In the genomic region with DNA sequence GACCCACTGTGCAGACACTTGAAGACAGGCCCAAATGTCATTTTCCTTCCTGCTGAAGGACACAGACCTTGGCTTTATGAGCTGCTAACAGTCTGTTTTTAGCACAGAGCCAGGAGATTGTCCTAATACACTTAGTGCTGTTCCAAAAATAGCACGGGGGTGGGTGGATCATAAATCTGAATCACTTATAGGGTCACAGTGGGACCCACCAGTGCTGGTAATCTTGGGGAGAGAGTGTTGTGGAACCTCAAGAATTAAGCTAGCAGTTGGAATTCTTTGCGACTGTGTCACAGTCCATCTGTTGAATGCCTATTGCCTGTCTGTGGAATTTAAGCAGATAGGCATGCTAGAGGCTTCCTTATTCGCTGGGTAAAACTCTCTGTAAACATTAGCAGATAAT, we compare ENCODE assay signal across 8 mouse cellular contexts. TPM values are rescaled to one million over a fixed set of nuclear protein-coding genes. Genes with fewer than 3 reads are reported as not detected.
DNase-seq lines count a peak whose midpoint lies in the region; ATAC-seq and TF ChIP-seq lines count a peak whose summit lies in the region.
"Had no signal": no experiment of that assay in that cellular context is flagged by ENCODE, and none has a peak within 500 bp of the region (broad histone marks: within the 10 kb centered on the region; RNA-seq: fewer than 3 reads in every experiment).

No protein-coding gene starts in this region.

- no peak overlapping the region for H3K4me2 ChIP-seq in liver, embryonic 12.5 days
- no peak overlapping the region for H3K4me2 ChIP-seq in liver, embryonic 11.5 days
- H3K4me2 ChIP-seq in embryonic facial prominence, embryonic 15.5 days (replicated peaks): no peak overlapping the region
- peak overlapping the region; percentile 88 for H3K4me2 ChIP-seq in myocyte (ENCODE audit: low read depth)
- no peak overlapping the region for H3K4me2 ChIP-seq in midbrain, embryonic 15.5 days
- H3K4me2 ChIP-seq: hindbrain, embryonic 13.5 days had no signal

- ATAC-seq in liver, embryonic 12.5 days: 0 out of 2 replicates have a peak, but pooled peaks have one; percentile 13
- ATAC-seq in liver, embryonic 11.5 days (replicated peaks; ENCODE audit: low FRiP score): no peak; the same call in 1 of the 2 replicates
- ATAC-seq in embryonic facial prominence, embryonic 15.5 days (ENCODE audit: insufficient number of reproducible peaks, low FRiP score, low TSS enrichment, low read depth): no peak
- ATAC-seq in midbrain, embryonic 15.5 days (replicated peaks): no peak

- no peaks in the 10 kb centered on the region for H3K36me3 ChIP-seq in liver, embryonic 12.5 days
- no peaks in the 10 kb centered on the region for H3K36me3 ChIP-seq in liver, embryonic 11.5 days (ENCODE audit: control insufficient read depth, insufficient read depth, low read length)
- no peaks in the 10 kb centered on the region for H3K36me3 ChIP-seq in embryonic facial prominence, embryonic 15.5 days
- no peaks in the 10 kb centered on the region for H3K36me3 ChIP-seq in myocyte (ENCODE audit: control insufficient read depth, insufficient read depth)
- H3K36me3 ChIP-seq in midbrain, embryonic 15.5 days (replicated peaks): no peaks in the 10 kb centered on the region
- H3K36me3 ChIP-seq: hindbrain, embryonic 13.5 days had no signal

- no peak for TF ChIP-seq POLR2A in myocyte (IDR thresholded peaks at IDR 0.05; ENCODE audit: insufficient read length, low read depth)

- H3K4me3 ChIP-seq in liver, embryonic 12.5 days: no peak overlapping the region
- H3K4me3 ChIP-seq in liver, embryonic 11.5 days (ENCODE audit: low read depth, low read length): no peak overlapping the region
- H3K4me3 ChIP-seq in embryonic facial prominence, embryonic 15.5 days (replicated peaks): no peak overlapping the region
- H3K4me3 ChIP-seq in myocyte: no peak overlapping the region
- H3K4me3 ChIP-seq in midbrain, embryonic 15.5 days: no peak overlapping the region
- H3K4me3 ChIP-seq: hindbrain, embryonic 13.5 days had no signal

- H3K4me1 ChIP-seq in liver, embryonic 12.5 days: peaks cover 46% of the 10 kb centered on the region
- peaks cover 23% of the 10 kb centered on the region for H3K4me1 ChIP-seq in liver, embryonic 11.5 days (replicated peaks; ENCODE audit: control insufficient read depth, insufficient read depth, low read length)
- H3K4me1 ChIP-seq in embryonic facial prominence, embryonic 15.5 days: peaks cover 75% of the 10 kb centered on the region
- H3K4me1 ChIP-seq in midbrain, embryonic 15.5 days: peaks cover 20% of the 10 kb centered on the region

- no peak overlapping the region for H3ac ChIP-seq in myocyte (ENCODE audit: control insufficient read depth, insufficient read length)

- no peaks in the 10 kb centered on the region for H3K27me3 ChIP-seq in liver, embryonic 12.5 days (replicated peaks)
- H3K27me3 ChIP-seq in liver, embryonic 11.5 days (replicated peaks; ENCODE audit: control insufficient read depth, insufficient read depth, low read length): no peaks in the 10 kb centered on the region
- no peaks in the 10 kb centered on the region for H3K27me3 ChIP-seq in embryonic facial prominence, embryonic 15.5 days
- no peaks in the 10 kb centered on the region for H3K27me3 ChIP-seq in myocyte (ENCODE audit: control insufficient read depth, insufficient read depth, insufficient read length)
- H3K27me3 ChIP-seq in midbrain, embryonic 15.5 days (replicated peaks): no peaks in the 10 kb centered on the region
- H3K27me3 ChIP-seq: hindbrain, embryonic 13.5 days had no signal

- no peak for DNase-seq in liver, embryonic 11.5 days (ENCODE audit: low spot score)
- peak; percentile 57 for DNase-seq in heart, postnatal 4 days
- no peak for DNase-seq in yolk sac, embryonic 10.5 days (ENCODE audit: low spot score)

- no peaks in the 10 kb centered on the region for H3K9me3 ChIP-seq in liver, embryonic 12.5 days (replicated peaks)
- H3K9me3 ChIP-seq in liver, embryonic 11.5 days (ENCODE audit: control insufficient read depth, low read length): no peaks in the 10 kb centered on the region
- H3K9me3 ChIP-seq in embryonic facial prominence, embryonic 15.5 days (replicated peaks): no peaks in the 10 kb centered on the region
- no peaks in the 10 kb centered on the region for H3K9me3 ChIP-seq in midbrain, embryonic 15.5 days
- H3K9me3 ChIP-seq: hindbrain, embryonic 13.5 days had no signal

- no peak overlapping the region for H3K27ac ChIP-seq in liver, embryonic 12.5 days
- H3K27ac ChIP-seq in liver, embryonic 11.5 days (ENCODE audit: low read depth, low read length): no peak overlapping the region
- H3K27ac ChIP-seq in embryonic facial prominence, embryonic 15.5 days (replicated peaks): peak overlapping the region; percentile 44; the same call in 1 of the 2 replicates
- no peak overlapping the region for H3K27ac ChIP-seq in midbrain, embryonic 15.5 days
- H3K27ac ChIP-seq: hindbrain, embryonic 13.5 days had no signal

- no peak overlapping the region for H3K9ac ChIP-seq in liver, embryonic 12.5 days
- no peak overlapping the region for H3K9ac ChIP-seq in liver, embryonic 11.5 days (ENCODE audit: low read depth, low read length)
- H3K9ac ChIP-seq in embryonic facial prominence, embryonic 15.5 days: no peak overlapping the region
- H3K9ac ChIP-seq in midbrain, embryonic 15.5 days: no peak overlapping the region
- H3K9ac ChIP-seq: hindbrain, embryonic 13.5 days had no signal

- peaks cover 93% of the 10 kb centered on the region for H3K79me2 ChIP-seq in myocyte (ENCODE audit: control insufficient read depth, insufficient read depth)

- 46% methylated on average over 3 of the region's 3 CpGs for WGBS in liver, embryonic 12.5 days (ENCODE audit: insufficient replicate concordance)
- WGBS in liver, embryonic 11.5 days: 45% methylated on average over 3 of the region's 3 CpGs
- 28% methylated on average over 3 of the region's 3 CpGs for WGBS in embryonic facial prominence, embryonic 15.5 days
- 77% methylated on average over 3 of the region's 3 CpGs for WGBS in midbrain, embryonic 15.5 days

TF ChIP-seq in myocyte, 11 proteins besides CTCF, POLR2A, EP300 and RAD21:
- no peak for TF ChIP-seq TCF12 (IDR thresholded peaks at IDR 0.05; ENCODE audit: insufficient read depth, poor library complexity, severe bottlenecking)
- TF ChIP-seq MYOD1 (IDR thresholded peaks at IDR 0.05; ENCODE audit: control insufficient read depth in 1 of 3, insufficient read length in 2 of 3, low read depth in 2 of 3): peak in 1 of 3 experiments; percentile 17

RNA-seq across cellular contexts. Expression of a gene that starts 24.2 kb away (rescaled TPM):
- polyA plus RNA-seq in liver, embryonic 12.5 days (2016; fragmentation: Nextera tagmentation; extraction: Ambion mirVana): 19.3 and 20.2 TPM in 2 replicates
- polyA plus RNA-seq in liver, embryonic 11.5 days (2014; fragmentation: Nextera tagmentation; extraction: Ambion mirVana): 38.2 and 40.0 TPM in 2 replicates
- 167 and 173 TPM in 2 replicates for polyA plus RNA-seq in embryonic facial prominence, embryonic 15.5 days (2015; fragmentation: Nextera tagmentation; extraction: Ambion mirVana)
- total RNA-seq in heart, postnatal 4 days (2021): 100 to 1,000 TPM; 193 TPM
- 38.5 TPM for polyA plus RNA-seq in myocyte (2012; fragmentation: generic; extraction: Trizol)
- 20.0 and 21.2 TPM in 2 replicates for polyA plus RNA-seq in midbrain, embryonic 15.5 days (2015; fragmentation: Nextera tagmentation; extraction: Ambion mirVana)
